Mouse (Mus musculus) brain, adult 2 months (tissue): ENCODE measurements around the gene Ppfibp1.
"Not testable (repeated sequence)": the region's sequence is repeated elsewhere in the genome, so short reads cannot be mapped to it uniquely, and the experiment has no call there.

Experiments used
- DNase-seq: peaks from one replicate; pipeline ENCODE4 v3.0.0; 2011; ENCODE audit warnings: low read depth, low spot score

The Ppfibp1 gene

DNA sequence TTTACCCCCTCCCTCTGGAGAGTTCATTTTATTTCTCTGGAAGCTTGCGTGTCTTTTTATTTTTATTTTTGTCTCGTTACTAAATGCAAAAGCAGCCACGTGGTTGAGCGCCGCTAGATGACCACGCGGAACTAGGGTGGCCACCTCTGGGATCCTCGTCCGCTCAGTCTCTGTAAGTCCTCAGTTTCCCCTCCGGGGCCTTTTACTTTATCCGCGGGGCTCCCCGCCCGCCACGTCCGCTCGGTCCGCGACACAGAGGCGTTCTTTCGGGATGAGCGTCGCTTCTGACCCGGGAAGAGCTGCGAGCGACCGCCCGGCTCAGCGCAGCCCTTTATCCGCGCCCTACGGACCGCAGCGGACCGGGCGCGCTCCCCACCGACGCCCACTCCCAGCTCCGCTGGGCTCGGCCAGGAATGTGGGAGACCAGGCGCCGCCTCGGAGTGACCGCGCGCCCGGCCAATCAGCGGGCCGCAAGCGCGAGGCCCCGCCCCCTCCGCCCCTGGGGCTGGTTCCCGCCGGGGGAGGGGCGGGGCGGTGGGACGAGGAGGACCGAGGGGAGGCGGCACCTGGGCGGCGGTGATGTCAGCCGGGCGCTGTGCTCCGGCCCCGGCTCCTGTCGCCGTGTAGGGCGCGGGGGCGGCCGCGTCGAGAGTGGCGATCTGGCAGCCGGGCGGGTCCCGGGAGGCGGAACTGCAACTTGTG lies at the start of gene Ppfibp1:
TSS of gene Ppfibp1 (plus strand) at position 530 of the 702 bp plus-strand sequence.
- DNase-seq: peak; percentile 89

- no peak for DNase-seq
Measured at GRCm38 (mm10) chr6:146838863-146839262, 49.4 kb upstream of the Ppfibp1 start.

- DNase-seq: no peak
Measured at GRCm38 (mm10) chr6:146844867-146845266, 43.4 kb upstream of the Ppfibp1 start.

DNA sequence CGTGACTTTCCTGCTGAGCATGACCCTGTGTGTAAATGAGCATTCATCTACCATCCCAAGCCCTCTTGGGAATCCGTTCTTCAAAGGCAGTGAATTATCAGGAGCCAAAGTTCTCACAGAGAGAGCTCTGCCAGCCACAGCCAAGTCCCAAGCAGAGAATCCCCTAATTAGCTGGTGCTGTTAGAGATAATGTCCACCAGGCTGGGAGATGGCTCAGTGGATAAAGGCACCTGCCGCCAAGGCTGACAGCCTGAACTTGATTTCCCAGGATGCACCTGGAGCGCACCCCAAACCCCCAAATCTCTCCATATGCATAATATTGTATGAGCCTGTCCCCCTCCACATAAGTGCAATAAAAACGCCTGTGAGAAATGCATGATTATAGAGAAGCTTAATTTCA lies 42.9 kb upstream of the Ppfibp1 start:
- DNase-seq: no peak

DNA sequence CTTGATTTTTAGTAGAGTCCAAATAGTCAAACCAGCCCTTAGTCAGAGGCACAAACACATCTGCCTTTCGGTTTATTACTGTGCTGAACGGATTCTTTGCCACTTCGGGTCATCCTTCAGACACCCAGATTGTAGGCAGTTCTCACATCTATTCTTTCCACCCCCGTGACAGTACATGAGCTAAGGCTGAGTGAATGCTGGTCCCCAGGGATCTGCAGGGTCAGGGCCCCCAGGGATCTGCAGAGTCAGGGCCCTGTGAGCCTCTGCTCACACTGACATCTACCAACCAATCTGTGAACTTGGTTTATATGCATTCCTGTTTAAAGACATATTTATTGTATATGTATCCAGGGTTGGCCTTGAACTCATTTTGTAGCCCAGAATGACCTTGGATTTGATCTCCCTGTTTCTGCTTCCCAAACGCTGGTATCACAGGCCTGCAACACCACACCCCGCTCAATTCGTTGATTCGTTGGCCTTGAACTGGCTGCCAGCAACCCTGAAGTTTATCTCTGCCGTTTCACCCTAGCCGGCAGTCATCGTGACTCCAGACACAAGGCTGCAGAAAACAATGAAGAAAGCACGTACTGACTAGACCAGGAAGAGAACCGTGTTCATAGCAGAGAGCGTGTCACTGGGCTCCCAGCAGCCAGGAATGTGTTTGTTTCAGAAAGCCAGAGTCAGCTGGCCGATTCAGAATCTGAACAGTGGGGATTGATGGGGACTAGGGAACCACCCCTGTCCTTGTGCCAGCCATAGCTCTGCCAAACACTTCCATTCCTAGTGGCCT lies 42.1 kb upstream of the Ppfibp1 start:
- peak; percentile 18 for DNase-seq

DNA sequence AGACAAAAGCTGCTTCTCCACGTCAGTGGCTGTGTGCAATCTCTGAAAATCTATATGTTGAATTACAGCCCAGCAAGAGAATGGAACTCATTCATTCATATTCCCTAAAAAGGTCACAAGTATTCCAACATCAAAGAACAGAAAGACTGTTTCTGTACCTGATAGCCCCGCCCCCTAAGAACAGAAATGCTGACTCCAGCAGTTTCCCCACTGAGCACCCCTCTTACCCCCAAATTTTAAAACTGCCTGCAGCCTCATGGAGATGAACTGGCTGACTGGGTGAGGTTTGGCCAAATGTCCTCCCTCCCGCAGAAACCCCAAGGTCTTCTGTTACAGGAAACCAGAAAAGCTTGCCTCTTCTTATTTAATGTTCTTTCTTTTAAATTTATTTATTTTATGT lies 40.9 kb upstream of the Ppfibp1 start:
- no peak for DNase-seq

GRCm38 (mm10) chr6:146848281-146848680 lies 40.0 kb upstream of the Ppfibp1 start:
- no peak for DNase-seq

GRCm38 (mm10) chr6:146850050-146850449 lies 38.2 kb upstream of the Ppfibp1 start, which contains the start of gene Smco2:
Smco2 (plus strand) TSS chr6:146850104.
- DNase-seq: no peak

- no peak for DNase-seq
Measured at GRCm38 (mm10) chr6:146851916-146852315, 36.4 kb upstream of the Ppfibp1 start.

DNA sequence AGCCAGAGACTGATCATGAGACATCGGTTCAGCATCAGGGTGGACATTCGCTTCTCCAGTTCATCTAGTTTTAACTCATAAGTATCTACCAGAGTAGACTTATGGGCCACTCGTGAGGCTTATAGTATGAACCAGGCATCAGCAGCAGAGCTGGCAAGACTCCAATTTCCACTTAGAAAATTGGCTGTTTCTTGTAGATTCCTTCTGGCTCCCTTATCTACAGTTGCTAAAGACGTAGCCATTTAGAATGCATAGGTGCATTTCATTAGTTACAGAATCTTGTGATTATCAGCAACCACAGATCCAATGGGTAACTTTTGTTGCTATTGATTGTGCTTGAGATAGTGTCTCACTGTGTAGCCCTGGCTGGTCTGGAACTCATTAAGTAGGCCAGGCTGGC lies 35.5 kb upstream of the Ppfibp1 start:
- DNase-seq: peak; percentile 28

DNA sequence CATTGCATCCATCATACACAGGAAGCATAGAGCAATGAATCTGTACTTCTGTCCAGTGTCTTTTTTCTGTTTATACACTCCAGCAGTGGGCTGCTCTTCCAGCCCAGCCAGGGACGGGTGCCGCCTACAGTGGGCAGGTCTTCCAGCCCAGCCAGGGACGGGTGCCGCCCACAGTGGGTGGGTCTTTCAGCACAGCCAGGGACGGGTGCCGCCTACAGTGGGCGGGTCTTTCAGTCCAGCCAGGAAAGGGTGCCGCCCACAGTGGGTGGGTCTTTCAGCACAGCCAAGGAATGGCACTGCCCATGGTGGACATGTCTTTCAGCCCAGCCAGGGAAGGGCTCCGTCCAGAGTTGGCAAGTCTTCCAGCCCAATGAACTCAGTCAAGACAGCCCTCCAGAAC lies 33.1 kb upstream of the Ppfibp1 start:
- DNase-seq: no peak

DNA sequence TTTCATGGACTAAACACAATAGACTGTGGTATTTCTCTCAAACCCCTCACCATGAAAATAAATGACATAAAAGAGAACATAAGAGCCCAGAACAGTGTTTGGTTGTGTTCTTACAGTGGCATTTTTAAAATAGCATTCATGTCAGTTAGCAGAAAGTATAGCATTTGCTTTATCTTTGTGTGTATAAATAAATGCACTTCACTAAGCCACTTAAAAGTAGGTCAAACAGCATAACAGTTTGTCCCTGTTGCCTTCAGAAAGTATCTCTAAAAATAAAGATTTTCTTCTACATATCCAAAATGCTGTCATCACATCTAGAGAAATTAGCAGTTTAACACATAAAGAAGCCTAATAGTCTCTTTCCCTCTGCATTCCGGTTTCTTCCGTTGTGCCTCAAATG lies 30.9 kb upstream of the Ppfibp1 start:
- peak; percentile 29 for DNase-seq

DNA sequence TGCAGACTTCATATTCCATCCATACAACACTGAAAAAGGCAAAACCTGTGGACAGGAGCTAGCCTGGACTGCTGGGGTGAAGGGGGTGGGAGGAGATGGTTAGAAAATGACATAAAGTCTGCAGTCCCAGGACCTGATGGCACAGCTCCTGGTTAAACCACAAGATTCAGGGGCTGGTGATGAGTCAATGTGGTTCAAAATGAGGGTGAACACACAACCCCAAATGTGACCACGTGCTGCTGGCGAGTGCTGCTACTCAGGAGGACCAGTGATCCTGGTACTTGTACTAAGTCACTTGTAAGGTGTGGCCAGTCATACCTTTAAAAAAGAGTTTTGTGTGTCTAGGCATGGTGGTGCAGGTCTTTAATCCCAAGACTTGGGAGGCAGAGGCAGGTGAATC lies 25.1 kb upstream of the Ppfibp1 start:
- DNase-seq: no peak

- DNase-seq: not testable (repeated sequence)
Measured at GRCm38 (mm10) chr6:146864370-146864769, 23.9 kb upstream of the Ppfibp1 start.

GRCm38 (mm10) chr6:146865701-146866100 lies 22.6 kb upstream of the Ppfibp1 start:
- no peak for DNase-seq

DNA sequence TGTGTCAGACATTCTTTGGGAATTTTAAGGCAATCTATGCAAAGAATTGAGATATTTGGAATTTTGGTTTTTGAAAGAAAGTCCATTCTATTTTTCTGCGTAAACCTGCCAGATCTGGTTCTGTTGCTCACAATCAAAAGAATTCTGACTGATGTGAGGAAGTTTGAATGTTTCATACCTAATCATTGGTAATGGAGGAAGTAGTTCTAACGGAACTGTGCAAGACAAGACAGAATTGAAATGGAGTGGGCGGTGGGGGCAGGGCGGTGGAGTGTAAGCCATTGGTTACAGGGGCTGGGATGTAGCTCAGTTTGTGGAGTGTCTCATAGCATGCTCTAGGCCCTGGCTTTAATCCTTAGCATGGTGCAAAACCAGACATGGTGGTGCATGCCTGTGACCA lies 16.3 kb upstream of the Ppfibp1 start:
- DNase-seq: no peak

DNA sequence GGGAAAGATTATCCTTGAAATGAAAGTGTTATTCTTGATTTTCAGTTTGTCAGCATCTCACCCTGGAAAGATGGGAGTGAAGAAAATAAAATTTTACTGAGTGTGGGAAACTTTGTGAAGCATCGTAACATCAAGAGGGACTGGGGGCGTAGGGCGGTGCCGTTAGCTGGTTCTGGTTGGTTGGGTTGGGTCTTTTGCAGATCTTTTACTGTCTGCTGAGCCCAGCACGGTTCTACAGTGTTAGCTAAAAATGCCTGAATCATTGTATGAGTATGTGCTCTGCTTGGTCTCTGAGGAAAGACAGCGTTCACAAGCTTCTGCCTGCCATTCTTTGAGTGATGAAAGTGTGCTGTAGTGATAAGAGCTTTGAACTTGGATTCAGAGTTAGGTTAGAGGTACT lies 13.9 kb upstream of the Ppfibp1 start:
- DNase-seq: no peak

DNA sequence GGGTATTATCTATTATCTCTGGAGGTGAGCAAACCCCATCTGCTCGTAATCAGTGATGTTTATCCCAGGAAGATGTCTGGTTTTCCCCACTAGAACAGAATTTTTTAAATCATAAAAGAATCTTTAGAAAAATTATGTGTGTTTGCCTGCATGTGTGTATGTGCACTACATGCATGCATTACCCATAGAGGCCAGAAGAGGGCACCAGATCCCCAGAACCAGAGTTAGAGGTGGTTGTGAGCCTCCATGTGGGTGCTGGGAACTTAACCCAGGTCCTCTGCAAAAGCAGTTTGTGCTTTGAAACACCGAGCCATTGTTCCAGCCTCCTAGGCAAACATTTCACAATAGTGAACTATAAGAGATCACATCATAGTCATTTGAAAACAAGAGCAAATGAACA lies 11.5 kb upstream of the Ppfibp1 start:
- no peak for DNase-seq

DNA sequence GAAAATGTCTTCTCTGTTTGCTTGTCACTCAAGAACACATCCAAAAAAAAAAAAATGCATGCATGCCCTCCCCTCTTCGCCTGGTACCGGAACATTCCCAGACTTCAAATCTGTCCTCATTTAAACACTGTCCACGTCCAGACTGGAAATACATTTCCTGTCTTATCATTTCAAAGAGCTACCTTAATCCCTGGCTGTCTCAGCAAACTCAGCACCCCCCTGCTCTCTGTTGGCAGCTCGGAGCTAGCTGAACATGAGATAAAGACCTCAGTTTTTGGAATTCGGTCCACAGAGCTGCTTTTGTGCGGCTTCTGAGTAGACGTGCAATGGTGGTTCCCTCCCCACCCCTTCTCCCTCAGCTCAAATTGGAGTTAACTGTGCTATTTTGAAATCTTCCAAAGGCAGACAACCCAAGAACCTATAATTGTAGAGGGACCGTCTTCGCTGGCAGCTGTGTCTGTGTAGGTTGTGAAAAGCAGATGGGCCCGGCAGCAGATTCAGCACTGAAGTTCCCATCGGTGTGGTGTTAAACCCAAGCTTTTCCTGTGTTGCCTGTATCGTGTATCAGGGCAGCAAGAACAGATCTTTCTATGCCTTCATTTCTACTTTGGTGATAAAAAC lies 10.8 kb upstream of the Ppfibp1 start:
- DNase-seq: peak; percentile 94

GRCm38 (mm10) chr6:146878926-146879325 lies 9.4 kb upstream of the Ppfibp1 start:
- peak; percentile 63 for DNase-seq

DNA sequence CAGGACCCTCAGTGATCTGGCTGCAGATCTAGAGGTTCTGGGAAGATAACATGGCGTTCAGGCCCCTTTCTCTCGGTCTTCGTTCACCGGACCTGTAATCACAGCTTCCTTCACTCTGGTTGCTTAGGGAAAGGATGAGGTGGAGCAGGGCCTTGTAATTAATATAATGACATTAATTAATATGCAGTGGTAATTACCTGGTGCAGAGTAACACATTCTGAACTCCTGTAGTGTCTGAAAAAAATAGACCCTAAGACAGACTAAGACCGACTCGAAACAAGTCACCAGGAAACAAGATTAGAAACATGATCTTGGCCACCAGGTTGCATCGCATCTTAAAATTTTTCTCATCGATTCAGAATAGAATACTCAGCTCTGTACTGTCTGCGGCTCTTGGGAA lies 8.4 kb upstream of the Ppfibp1 start:
- no peak for DNase-seq

DNA sequence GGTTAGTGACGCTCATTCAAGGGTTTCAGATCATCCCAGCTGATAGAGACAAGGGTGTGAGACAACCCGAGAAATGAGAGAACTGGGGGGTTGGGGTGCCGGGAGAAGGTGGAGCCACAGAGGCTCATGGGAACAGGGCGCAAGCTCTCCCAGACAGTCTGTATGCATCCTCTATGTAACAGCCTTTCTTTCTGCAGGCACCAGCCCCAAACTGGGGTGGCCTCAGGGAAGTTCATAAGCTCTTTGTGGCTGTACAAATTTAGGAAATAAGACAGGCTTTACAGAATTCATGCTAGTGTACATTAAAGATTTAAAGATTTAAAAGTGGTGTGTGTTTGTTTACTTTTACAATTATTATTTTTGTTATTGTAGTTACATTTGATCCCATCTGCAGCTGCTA lies 8.0 kb upstream of the Ppfibp1 start:
- peak; percentile 24 for DNase-seq
